Mouse (Mus musculus): Measurements from ENCODE around the gene Ckap4. TPM values are rescaled to one million over a fixed set of nuclear protein-coding genes. Genes with fewer than 3 reads are reported as not detected.

The Ckap4 gene
- total RNA-seq (2021) = 10 to 100 TPM; 24.5 to 44.7 TPM
- polyA plus RNA-seq (2012; rRNA removed) = 20.8 and 29.3 TPM in 2 replicates
- long read RNA-seq, transcript Ckap4-201 (2 exons, 3,089 nt) = major isoform, 39 of 42 reads
- long read RNA-seq, partial matches to known transcripts = 0 of 42 reads
- long read RNA-seq, other reads (novel, unspliced or antisense) = 3 of 42 reads

- peak; percentile 86 for DNase-seq
Observed at GRCm38 (mm10) chr10:84533912-84534671, at the start of gene Ckap4. Gene Ckap4 (minus strand): TSS chr10:84534062.

- no peak for DNase-seq
Observed at GRCm38 (mm10) chr10:84582236-84582635, 48.4 kb upstream of the Ckap4 start.

GRCm38 (mm10) chr10:84581191-84581590 is 47.3 kb upstream of the Ckap4 start:
- peak; percentile 35 for DNase-seq

- DNase-seq = no peak
Observed at GRCm38 (mm10) chr10:84579527-84579926, 45.7 kb upstream of the Ckap4 start.

- DNase-seq = no peak
Observed at GRCm38 (mm10) chr10:84578738-84579137, 44.9 kb upstream of the Ckap4 start.

GRCm38 (mm10) chr10:84577071-84577727 is 43.3 kb upstream of the Ckap4 start:
- peak; percentile 90 for DNase-seq

GRCm38 (mm10) chr10:84576395-84577070 is 42.7 kb upstream of the Ckap4 start, which contains the start of gene Tcp11l2:
Gene Tcp11l2 (plus strand): TSS chr10:84576626.
- DNase-seq = peak; percentile 96

GRCm38 (mm10) chr10:84576029-84576394 is 42.1 kb upstream of the Ckap4 start:
- no peak for DNase-seq

GRCm38 (mm10) chr10:84573671-84574420 is 40.0 kb upstream of the Ckap4 start:
- no peak for DNase-seq

- peak; percentile 33 for DNase-seq
Observed at GRCm38 (mm10) chr10:84571052-84571639, 37.3 kb upstream of the Ckap4 start.

GRCm38 (mm10) chr10:84564427-84564826 is 30.6 kb upstream of the Ckap4 start:
- no peak for DNase-seq

GRCm38 (mm10) chr10:84562567-84563554 is 29.0 kb upstream of the Ckap4 start:
- no peak for DNase-seq

GRCm38 (mm10) chr10:84562121-84562520 is 28.3 kb upstream of the Ckap4 start:
- no peak for DNase-seq

GRCm38 (mm10) chr10:84559986-84560385 is 26.1 kb upstream of the Ckap4 start:
- DNase-seq = no peak

GRCm38 (mm10) chr10:84558511-84558910 is 24.6 kb upstream of the Ckap4 start:
- no peak for DNase-seq

- DNase-seq = no peak
Observed at GRCm38 (mm10) chr10:84556120-84556519, 22.3 kb upstream of the Ckap4 start.

- no peak for DNase-seq
Observed at GRCm38 (mm10) chr10:84554291-84555009, 20.6 kb upstream of the Ckap4 start.

GRCm38 (mm10) chr10:84552477-84552876 is 18.6 kb upstream of the Ckap4 start:
- no peak for DNase-seq

- no peak for DNase-seq
Observed at GRCm38 (mm10) chr10:84551846-84552245, 18.0 kb upstream of the Ckap4 start.

- no peak for DNase-seq
Observed at GRCm38 (mm10) chr10:84549920-84550293, 16.0 kb upstream of the Ckap4 start.

All from adrenal gland, adult 2 months (tissue).